Mouse (Mus musculus) liver (tissue): ENCODE data around the gene Neu3.
A peak's percentile ranks its signal among the peaks of the same experiment; 100 is the strongest.

Source experiments
- DNase-seq: peaks from one replicate; pipeline ENCODE4 v3.0.0-alpha.2; 2020; ENCODE audit warnings: mixed read lengths

The Neu3 gene

GRCm38 (mm10) chr7:99828083-99828570 is at the start of gene Neu3:
TSS of gene Neu3 (minus strand) at chr7:99828417.
- peak; percentile 98 for DNase-seq

GRCm38 (mm10) chr7:99876345-99876744 is 48.1 kb upstream of the Neu3 start:
- DNase-seq, result peak; percentile 84

- DNase-seq, result no peak
Measured at GRCm38 (mm10) chr7:99875891-99876290, 47.7 kb upstream of the Neu3 start.

DNA sequence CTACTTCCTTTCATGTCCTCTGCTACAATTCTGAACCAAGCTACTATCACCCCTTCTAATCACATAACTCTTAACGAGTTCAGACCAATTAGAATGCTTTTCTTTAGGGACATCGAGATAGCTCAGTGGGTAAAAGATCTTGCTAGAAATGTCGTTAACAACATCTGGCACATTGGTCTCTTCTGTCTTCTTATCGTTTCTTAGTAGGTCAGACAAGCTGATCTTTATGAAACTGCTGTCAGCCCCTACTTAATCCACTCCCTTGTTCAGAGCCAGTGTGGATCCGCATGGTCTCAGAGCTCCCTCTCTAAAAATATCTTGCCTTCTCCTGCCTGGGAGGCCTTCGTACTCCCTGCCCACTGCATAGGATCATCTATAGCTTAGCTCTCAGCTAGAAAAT is 45.7 kb upstream of the Neu3 start:
- DNase-seq, result no peak

DNA sequence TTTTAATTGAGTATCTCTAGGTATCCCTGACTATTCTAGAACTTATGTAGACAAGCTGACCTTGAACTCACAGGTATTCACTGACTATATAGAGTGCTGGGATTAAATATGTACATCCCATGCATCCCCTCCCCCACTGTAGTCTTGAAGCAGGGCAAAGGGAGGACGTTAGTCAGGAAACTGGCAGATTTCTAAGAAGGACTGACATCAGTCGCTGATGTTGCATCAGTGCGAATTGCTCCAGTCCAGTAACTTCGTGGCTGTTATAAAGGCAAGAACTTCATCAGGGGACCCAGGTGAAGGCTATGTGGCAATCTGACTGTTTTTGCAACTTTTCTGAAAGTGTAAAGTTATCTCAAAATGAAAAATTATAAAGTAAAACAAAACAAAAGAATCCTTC is 41.1 kb upstream of the Neu3 start:
- no peak for DNase-seq

- no peak for DNase-seq
Measured at GRCm38 (mm10) chr7:99865219-99865618, 37.0 kb upstream of the Neu3 start.

- no peak for DNase-seq
Measured at GRCm38 (mm10) chr7:99864241-99865028, 36.2 kb upstream of the Neu3 start.

DNA sequence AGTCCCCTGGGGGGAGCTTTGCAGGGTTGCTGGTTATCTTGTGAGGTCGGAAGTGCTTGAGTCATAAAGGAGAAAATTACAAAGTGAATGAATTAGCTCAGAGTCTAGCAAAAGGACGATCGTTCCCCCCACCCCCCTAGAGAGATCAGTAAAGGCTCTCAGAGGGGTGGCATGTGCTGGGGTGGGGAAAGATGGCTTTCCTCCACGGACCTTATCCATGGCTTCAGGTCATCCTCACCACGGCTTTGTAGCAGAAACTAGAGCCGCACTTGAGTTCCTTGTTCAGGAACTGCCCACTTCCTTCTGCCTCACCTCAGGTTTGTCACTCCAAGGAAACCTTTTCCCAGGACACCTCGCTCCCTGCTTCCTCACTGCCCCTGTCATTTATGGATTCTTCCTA is 35.1 kb upstream of the Neu3 start, which contains the start of gene Spcs2:
Spcs2 (minus strand) TSS at position 101 of the 400 bp plus-strand sequence.
- DNase-seq, result no peak

- DNase-seq, result peak; percentile 97
Measured at GRCm38 (mm10) chr7:99858813-99859585, 30.8 kb upstream of the Neu3 start, which contains the start of gene Xrra1. TSS of gene Xrra1 (plus strand) at chr7:99859116.

DNA sequence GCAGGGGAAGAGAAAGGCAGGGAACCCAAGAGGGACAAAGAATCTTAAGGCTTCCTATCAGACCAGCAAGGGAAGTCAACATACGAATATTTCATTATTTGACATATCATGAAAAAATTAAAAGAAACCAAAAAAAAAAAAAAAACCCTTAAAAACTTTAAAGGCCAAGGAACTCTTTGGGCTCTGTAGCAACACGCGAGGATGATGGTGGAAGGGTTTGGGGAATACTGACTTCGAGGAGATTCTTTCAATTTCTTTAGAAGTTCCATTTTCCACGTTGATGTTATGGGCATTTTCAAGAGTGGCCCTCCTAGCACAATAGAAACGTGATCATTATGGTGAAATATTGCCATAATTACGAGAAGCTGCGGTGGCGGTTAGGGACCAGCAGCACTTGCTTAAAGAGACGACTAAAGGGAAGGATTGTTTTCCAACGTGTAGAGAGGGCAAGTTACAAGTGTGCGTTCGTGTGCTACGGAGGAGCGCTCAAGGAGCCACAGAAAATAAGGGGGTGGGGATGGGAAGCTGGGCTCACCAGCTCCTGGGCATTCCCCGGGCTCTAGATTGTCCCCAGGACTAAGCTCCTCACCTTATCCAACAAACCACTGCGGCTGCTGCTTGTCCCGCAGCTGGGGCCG is 30.1 kb upstream of the Neu3 start:
- no peak for DNase-seq

DNA sequence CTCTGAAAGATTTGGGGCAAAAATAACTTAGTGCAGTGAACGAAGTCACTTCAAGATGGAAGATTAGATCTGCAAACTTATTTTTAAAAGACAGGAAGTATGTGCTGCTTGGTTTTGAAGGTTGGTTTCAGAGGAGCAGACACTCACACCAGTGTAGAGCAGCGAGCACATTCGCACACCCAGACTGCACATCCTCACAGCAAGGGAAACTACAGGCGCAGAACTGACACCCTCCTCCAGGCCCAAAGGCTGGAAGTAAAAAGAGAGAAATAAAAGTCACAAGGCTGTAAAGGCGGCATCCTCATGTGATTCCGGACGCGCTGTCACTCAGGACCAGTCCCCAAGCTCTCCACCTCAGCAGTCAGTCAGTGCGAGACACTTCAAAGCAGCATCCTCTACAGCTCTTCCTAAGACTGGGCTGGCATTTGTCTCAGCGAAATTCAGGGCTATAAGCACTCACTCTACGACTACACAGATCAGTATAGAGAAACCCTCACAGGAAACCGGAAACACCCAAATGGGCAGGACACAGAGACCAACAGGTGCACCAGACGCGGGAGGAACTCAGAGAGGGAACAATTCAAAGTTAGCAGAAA is 28.1 kb upstream of the Neu3 start:
- no peak for DNase-seq

DNA sequence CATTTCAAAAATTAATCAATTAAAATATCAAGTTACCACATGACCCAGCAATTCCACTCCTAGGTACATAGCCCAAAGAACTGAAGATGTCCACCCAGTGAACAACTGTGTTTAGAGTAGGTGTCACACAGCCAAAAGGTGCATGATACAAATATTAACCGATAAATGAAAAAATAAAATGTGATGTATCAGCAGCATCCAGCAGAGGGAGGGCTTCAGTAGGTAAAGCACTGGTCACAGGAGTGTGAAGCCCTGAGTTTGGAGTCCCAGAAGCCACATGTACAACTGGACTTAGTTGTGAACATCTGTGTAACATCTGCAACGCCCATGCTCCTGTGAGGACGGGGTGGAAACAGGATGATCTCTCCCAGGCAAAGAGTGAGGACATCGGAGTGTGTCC is 26.1 kb upstream of the Neu3 start:
- no peak for DNase-seq

DNA sequence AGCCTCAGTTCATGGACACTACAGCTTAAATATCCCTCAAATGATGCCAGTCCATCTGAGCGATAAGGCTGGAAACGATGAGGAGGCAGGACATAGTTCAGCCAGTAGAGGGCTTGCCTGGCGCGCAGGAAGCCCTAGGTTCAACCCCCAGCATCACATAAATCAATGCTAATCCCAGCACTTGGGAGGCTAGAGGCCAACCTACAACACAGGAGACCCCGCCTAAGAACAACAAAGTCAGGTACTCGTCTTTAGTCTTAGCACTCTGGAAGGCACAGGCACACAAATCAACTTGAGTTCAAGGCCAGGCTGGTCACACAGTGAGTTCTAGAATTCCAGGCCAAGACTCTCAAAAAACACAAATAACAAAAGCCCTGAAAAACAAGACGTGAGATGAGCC is 25.1 kb upstream of the Neu3 start:
- DNase-seq, result no peak

DNA sequence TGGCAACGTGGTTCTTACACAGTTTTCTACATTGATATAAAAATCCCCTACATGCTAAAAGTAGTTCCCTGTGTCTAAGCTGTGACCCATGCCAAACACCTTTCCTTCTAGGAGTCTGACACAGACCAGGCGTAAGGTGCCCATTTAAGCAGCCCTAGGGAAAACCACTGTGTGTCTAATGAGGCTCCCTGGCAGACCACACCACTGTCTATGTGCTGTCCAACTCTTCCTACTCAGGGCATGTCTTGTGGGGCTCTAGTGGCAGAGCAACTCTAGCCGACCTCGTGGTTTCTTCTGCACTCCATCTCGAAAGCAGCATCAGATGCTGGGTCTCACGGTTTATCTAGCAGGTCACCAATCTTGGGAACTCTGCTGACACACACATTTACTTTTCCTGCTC is 23.4 kb upstream of the Neu3 start:
- DNase-seq, result no peak

DNA sequence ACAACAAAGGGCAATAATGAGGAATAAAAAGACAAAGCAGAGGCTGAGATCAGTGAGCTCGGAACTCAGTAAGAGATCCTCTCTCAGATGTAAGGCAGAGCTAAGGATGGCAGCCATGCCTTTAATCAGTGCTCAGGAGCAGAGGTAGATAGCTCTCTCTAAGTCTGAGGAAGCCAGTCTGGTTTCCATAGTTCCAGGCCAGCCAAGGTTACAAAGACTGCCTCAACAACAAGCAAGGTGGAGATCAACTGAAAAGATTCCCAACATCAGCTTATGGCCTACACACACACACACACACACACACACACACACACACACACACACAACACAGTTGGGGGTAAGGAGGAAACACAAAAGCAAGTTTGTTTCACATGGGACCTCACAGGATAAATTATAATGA is 22.9 kb upstream of the Neu3 start:
- DNase-seq, result no peak

DNA sequence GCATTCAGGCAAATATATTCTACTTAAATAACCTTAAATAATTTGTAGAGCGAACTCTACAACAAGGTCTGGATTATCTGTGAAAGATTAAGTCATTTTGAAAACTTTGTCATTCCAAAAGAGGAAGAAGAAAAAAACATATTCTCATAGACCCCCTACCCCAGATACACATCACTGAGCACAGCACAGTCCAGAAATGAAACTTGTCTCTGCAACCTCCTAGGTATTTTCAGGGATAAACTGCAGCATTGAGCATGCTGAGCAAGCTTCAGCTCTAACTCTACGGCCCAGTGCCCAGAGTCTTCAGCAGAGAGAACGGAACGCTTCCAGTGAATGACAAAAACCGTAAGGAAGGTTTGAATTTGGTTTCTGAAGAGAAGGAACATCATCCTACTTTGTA is 22.3 kb upstream of the Neu3 start:
- no peak for DNase-seq

DNA sequence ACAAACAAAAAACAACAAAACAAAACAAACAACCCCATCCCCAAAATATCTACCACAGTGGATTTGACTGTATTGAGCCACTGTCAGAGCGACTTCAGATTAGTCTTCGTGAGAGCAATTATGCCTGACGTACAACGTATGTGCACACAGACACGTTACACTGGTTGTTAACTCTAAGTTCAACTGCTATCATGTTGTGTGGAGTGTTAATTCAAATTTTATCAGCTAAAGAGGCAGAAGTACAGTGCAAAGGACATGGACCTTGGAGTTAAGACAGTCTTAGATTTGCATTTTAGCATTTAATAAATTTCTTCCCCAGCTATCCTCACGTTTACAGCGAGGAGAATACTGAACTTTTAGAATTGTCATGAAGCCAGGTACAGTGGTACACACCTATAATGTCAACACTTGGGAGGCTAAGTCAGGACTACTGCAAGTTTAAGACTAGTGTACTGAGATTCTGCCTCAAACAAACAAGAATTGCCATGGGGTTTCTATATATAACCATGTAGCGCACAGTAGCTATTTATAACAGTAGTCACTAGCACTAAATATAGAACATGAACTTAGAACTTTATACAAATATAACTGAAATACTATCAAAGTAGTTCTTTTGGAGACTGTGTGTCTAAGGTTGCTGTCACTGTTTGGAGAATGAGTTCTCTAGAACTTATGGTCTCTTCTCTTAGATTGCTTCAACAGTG is 17.5 kb upstream of the Neu3 start:
- DNase-seq, result no peak

DNA sequence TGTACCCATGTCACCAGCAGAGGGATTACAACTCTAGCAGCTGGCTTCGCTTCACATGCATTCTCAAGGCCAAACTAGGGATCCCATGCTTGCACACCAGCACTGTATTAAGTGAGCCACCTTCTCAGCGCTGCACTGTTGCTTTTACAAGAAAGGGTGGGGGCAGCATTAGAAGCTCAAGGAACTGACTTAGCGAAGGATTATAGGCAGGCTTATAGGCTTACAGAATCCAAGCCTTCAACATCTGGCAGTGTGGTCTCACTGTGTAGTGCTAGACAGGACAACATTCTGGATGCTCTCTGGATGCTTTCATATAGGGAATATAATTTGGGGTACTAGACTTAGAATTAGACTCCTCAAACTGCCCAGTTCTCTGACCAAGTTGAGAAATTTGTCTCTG is 10.0 kb upstream of the Neu3 start:
- no peak for DNase-seq

DNA sequence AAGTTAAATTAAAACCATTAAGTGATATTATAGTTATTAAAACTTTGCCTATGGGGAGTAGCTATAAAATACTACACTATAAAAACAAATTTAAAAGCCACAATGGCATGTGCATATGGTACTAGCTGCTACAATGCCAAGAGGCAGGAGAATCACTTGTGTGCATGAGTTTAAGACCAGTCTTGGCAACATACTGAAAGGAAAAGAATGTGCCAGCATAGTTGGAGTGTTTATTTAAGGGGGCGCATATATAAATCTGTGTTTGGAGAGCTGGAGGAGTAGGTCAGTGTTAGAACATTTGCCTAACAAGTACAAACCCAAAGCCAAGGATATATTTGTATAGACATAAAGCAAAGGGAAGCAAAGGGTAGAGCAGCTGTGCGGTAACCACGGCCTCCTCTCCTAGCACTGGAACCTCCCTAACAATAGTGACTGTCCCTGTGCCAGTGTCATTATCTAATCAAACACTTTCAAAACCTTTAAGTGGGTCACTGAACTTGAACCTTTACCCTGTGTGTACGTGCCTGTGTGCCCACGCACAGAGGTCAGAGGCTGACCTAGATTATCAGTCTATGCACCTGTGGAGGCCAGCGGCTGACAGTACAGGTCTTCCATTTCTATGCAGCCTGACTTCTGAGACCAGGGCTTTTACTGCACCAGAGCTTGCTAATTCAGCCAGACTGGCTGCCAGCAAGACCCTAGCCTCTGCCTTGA is 9.3 kb upstream of the Neu3 start:
- no peak for DNase-seq

DNA sequence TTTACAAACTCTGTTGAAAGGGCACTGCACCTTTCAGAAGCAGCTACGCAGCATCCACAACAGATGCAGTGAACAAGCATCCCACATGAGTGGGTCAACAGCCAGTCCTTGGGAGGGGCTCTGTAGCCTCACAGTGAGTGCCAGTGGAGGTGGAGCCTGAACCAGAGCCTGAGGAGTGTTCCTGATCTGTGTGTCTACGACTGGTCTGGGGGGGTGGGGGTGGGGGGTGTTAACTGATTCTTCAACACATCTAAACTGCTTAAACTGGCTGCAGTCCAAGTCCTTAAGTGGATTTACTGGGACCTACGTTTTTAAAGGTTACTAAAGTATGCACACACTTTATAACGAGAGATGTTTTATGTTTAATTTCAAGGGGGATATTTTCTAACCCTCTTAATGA is 8.6 kb upstream of the Neu3 start:
- DNase-seq, result no peak

DNA sequence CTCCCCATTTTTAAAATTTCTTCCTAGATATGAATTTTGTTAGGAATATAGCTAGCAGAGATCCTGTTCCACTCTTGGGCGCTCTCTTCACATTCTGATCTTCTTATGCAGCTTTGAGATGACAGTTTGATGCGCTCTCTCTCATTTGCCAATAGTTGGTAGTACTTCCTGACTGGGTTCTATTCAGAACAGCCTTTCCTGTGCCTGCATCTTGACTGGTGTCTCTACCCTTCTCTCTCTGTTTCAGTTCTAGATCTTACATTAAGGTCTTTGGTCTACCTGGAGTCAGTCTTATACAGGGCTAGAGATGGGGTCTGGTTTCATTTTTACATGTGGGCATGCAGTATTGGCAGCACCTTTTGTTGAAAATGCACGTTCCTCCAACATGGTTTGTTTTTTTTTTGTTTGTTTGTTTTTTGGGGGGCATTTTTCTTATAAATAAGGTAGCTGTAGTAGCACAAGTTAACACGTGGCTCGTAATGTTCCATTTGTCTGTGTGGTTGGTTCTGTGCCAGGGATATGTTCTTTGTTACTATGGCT is 6.2 kb upstream of the Neu3 start:
- no peak for DNase-seq

DNA sequence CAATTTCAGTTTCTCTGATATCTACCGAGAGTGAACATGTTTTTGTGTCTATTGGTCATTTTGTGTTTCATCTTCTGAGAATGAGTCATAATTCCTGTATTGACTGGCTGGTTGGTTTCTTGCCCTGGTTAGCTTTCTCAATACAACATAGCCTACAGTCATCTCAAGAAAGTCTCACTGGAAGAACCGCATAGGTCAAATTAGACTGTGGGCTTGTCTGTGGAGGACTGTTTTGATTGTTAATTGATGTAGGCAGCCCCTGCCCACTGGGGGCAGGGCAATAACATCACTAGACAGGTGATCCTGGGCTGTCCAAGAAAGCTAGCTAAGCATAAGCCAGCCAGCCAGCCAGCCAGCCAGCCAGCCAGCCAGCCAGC is 5.6 kb upstream of the Neu3 start:
- DNase-seq, result no peak
